Mouse (Mus musculus): ENCODE data around the gene Olfr111. TPM values are rescaled to one million over a fixed set of nuclear protein-coding genes. Genes with fewer than 3 reads are reported as not detected.
"Not testable (repeated sequence)": the region's sequence is repeated elsewhere in the genome, so short reads cannot be mapped to it uniquely, and the experiment has no call there.

Olfr111 gene
- not detected in 2 replicates for total RNA-seq (2017)

DNA sequence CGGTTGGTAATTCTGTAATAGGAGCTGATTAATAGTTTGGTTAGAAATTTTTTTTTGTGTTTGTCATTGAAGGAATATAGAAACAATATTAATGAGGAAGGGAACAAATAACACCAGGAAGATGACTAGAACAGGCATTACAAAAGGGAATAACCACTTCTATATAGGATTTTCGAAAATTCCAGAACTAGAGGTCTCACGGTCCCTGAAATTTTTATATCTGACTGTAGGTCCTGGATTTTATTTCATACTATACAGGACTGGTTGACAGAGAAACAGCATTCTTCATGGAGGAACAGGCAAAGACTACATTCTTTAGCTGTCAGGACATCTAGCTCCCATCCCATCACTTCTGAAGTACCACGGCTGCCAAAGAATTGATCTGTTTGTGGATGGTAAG lies at the start of gene Olfr111:
TSS of gene Olfr111 (plus strand) at position 301 of the 400 bp plus-strand sequence.
- ATAC-seq (ENCODE audit: extremely low read depth, insufficient number of reproducible peaks, low FRiP score, poor library complexity, severe bottlenecking) = no peak

DNA sequence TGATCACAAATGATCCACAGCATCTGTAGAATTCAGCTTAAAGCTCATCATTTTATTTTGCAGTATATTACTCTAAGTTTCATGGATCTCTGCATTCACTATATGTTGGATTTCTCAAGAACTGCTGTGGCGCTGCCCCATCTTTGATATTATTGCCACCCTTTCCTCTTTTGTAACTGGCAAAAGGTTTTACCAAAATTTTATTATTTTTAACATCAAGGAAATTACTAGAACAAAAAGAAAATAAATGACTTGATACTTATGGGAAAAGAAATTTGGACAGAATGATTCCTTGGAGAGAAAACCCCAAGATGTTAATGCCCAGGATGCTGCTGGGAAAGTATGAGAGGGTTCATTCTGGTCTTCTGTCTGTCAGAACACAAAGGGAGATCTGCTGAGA lies 49.2 kb upstream of the Olfr111 start, which contains the start of gene Olfr109:
TSS of gene Olfr109 (plus strand) at position 301 of the 400 bp plus-strand sequence.
- no peak for ATAC-seq (ENCODE audit: extremely low read depth, insufficient number of reproducible peaks, low FRiP score, poor library complexity, severe bottlenecking)

DNA sequence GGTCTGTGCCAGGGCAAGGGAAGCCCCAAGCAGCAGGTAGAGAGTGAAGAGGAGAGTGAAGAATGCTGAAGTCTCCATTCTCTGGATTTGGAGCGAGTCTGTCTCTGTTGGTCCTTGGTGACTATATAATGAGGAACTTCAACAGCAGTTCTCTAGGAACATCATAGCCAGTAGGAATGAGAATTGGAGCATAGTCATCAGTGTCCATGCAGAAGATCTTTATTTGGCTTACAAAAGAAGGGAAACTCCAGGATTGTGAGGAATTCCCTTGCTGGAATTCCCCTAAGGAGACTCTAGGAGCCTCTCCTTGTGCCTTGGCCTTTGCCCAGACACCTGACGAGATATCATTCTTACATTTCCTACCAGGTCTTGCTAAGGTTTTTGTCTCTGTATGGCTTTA lies 24.4 kb upstream of the Olfr111 start, which contains the start of gene H2-M2:
TSS of gene H2-M2 (minus strand) at position 101 of the 400 bp plus-strand sequence.
- no peak for ATAC-seq (ENCODE audit: extremely low read depth, insufficient number of reproducible peaks, low FRiP score, poor library complexity, severe bottlenecking)

DNA sequence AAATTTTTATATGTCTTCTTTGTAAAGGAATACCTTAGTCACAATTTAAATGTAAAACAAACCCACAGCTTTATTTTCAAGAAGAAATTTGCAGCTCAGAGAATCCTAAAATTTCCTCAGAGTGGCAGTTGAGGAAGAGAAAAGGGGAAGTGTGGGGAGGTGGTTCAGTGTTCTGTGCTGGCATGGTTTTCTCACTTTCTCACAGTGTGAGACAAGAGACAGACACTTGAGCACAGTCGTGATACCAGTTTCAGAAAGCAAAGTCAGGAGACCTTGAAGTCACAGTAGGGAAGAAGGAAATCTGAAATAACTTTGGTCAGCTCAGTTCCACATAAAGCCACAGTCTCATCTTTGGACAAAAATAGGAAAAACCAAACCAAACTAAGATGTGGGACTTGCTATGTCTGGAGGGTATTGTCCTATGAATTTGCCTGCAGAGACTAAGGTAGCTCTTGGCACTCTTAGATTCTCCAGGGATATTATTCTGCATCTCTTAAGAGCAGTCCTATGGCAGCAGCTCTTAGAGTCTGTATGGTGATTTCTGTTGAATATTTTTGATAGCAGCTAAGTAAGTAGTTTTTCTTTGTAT lies 15.8 kb upstream of the Olfr111 start, which contains the start of gene Olfr110:
TSS of gene Olfr110 (plus strand) at position 539 of the 589 bp plus-strand sequence.
- no peak for ATAC-seq (ENCODE audit: extremely low read depth, insufficient number of reproducible peaks, low FRiP score, poor library complexity, severe bottlenecking)

DNA sequence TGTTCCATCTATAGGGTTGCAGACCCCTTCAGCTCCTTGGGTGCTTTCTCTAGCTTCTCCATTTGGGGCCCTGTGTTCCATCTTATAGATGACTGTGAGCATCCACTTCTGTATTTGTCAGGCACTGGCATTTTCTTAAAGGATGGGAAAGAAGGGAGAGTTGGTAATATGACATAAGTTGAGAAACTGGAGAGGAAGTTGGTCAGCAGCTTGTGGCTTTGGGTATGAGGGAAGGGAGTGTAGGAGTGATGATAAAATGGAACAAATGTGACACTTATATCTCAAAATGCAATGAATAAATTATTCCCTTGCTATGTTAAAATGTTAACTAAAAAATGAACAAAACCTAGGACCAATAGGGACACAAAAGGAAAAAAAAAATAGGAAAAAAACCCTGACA lies 16.8 kb downstream of the Olfr111 start:
- ATAC-seq (ENCODE audit: extremely low read depth, insufficient number of reproducible peaks, low FRiP score, poor library complexity, severe bottlenecking) = not testable (repeated sequence)

DNA sequence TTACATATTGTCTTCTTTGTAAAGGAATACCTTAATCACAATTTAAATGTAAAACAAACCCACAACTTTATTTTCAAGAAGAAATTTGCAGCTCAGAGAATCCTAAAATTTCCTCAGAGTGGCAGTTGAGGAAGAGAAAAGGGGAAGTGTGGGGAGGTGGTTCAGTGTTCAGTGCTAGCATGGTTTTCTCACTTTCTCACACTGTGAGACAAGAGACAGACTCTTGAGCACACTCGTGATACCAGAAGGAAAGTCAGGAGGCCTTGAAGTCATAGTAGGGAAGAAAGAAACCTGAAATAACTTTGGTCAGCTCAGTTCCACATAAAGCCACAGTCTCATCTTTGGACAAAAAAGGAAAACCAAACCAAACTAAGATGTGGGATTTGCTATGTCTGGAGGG lies 17.6 kb downstream of the Olfr111 start:
- ATAC-seq (ENCODE audit: extremely low read depth, insufficient number of reproducible peaks, low FRiP score, poor library complexity, severe bottlenecking) = not testable (repeated sequence)

DNA sequence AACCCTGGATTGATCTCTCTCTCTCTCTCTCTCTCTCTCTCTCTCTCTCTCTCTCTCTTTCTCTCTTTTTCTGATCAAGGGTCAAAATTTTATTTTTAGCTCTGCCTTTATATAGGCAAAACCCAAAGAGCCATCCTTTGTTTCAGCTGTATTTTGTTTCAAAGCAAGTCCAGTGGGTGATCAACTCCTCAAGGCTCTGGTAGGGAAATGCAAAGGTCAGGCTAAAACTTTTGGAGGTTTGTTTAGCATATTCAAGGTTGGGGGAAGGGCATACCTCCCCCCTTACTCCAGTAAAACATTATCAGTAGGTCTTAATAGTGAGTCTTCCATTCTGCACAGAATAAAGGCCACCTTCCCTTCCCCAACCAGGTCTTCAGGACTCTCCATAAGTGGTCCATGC lies 27.3 kb downstream of the Olfr111 start:
- no peak for ATAC-seq (ENCODE audit: extremely low read depth, insufficient number of reproducible peaks, low FRiP score, poor library complexity, severe bottlenecking)

DNA sequence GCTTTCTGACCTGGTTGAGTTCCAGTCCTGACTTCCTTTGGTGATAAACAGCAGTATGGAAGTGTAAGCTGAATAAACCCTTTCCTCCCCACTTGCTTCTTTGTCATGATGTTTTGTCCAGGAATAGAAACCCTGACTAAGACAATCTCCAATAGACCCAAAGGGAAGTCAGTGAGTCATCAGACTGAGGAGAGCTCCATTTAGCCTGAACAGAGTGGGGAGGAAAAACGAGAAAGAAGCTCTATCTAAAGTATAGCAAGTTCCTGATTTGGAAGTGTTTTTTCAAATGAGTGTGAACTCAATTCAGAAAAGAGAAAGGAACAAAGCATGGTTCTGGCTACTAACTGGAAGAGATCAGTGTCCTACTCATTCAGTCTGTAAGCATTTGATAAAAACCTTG lies 30.6 kb downstream of the Olfr111 start:
- ATAC-seq (ENCODE audit: extremely low read depth, insufficient number of reproducible peaks, low FRiP score, poor library complexity, severe bottlenecking) = not testable (repeated sequence)

DNA sequence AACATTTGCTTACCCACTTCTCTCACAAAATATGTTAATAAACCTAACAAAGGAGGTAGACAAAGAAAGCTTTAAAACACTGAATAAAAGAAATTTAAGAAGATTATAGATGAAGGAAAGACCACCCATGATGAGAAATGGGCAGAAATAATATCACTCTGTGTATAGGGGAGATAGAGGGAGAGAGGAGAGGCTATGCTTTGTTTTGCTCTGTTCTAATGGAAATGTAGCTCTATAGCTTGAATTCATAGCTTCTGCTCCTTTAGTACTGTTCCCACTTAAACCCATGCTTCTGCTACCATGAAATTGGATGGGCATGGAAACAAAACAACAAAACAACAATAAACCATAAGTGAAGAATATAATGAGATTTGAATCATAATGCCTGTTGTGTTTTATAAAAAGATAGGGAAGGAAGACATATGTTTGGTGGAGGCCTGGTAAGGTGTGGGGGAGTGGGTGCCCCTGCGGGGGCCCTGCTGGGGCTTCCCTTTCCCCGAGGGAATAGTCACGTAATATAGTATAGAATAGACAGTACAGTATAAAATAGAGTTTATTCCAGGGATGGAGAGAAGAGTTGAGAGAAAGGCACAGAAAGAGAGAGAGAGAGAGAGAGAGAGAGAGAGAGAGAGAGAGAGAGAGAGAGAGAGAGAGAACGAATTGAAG lies 33.8 kb downstream of the Olfr111 start:
- no peak for ATAC-seq (ENCODE audit: extremely low read depth, insufficient number of reproducible peaks, low FRiP score, poor library complexity, severe bottlenecking)

DNA sequence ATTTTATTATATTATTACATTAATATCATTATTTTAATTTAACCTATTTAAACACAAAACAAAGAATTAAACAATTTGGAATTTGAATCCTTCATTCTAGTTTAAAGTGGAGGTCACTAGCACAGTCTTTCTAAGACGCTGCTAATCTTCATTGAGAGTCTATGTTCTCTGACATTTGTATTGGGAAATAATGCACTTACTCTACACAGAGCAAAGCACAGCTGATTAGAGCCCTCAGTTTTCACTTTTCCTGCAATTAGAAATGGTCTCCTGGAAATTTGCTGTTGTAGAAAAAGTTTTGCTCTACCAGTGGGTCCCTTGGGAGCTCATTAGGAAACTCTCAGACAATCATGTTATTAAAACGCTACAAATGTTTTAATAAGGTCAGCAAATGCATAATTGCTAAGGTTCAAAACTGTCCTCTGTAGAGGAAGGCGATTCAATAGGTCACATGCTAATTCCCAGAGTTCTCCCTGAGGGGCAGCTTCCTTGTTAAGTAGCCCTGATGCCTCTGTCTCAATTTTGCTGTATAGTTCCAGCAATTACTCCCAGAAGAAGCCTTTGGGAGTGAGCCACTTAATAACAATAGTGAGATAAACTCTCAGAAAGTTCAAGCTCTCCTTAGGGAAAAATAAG lies 36.1 kb downstream of the Olfr111 start:
- no peak for ATAC-seq (ENCODE audit: extremely low read depth, insufficient number of reproducible peaks, low FRiP score, poor library complexity, severe bottlenecking)

DNA sequence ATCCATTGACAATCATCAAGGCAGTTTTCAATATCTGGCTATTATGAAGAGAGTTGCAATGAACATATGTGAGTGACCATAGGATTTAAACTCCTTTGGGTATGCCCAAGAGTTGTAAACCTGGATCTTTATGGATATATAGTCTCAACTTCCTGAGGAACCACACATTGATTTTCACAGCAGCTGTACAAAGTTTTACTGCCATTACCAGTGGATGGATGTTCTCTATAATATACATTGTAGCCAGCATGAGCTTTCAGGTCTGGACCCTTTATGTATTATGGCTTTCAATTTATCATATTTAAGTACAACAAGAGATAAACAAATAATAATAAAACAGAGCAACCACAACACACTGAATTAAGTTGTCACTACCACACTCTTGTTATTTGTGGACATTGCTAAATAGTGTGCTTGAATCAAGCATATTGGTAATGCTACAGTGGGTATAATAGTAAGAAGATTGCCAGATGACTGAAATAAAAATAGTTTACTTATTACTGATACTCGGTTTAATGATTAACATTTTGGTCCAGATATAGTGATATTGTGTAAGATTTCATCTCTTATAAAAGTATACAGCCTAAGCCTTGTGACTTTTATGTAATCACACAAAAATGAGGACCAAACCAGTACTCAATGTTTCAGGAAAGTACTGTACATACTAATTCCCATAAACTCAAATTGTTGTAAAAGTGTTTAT lies 51.2 kb downstream of the Olfr111 start:
- ATAC-seq (ENCODE audit: extremely low read depth, insufficient number of reproducible peaks, low FRiP score, poor library complexity, severe bottlenecking) = no peak

DNA sequence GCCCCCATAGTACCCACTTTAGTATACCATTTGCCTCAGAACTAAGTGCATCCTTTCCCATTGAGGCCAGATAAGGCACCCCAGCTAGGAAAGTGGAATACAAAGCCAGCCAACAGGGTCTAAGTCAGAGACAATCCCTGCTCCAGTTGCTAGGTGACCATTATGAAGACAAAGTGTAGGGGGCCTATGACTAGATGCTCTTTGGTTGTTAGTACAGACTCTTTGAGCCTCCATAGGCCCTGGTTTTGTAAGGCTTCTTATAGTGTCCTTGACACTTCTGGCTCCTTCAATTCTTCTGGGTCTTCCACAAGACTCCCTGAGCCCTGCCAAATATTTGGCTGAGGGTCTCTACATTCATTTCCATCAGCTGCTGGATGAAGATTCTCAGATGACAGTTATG lies 61.5 kb downstream of the Olfr111 start, which contains the start of gene Olfr112:
TSS of gene Olfr112 (minus strand) at position 101 of the 400 bp plus-strand sequence.
- ATAC-seq (ENCODE audit: extremely low read depth, insufficient number of reproducible peaks, low FRiP score, poor library complexity, severe bottlenecking) = no peak

DNA sequence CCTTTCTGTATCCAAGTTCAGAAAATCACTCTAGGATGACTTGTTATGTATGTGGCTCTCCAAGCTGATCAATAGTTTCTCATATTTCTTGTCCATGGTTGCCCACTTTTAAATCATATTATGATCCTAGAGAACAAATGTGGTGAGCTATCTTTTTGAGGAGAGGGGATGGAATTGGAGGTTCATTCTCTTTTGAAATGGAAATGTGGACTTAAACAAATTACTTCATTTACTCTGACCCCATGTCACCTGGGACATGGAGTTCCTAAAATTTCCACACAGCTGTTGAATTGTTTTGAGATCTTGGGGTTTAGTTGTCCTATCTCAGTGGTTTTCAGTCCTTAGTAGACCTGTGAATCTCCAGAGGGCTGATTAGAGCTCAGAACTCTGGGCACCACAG lies 69.7 kb downstream of the Olfr111 start, which contains the start of gene Olfr113:
TSS of gene Olfr113 (minus strand) at position 101 of the 400 bp plus-strand sequence.
- ATAC-seq (ENCODE audit: extremely low read depth, insufficient number of reproducible peaks, low FRiP score, poor library complexity, severe bottlenecking) = no peak

Other genes starting within 250 kb of the Olfr111 start
- 0.61 and 0.81 TPM in 2 replicates for gene Olfr98, start 244.3 kb upstream of the Olfr111 start, total RNA-seq (2017)
- gene H2-M3, start 237.8 kb upstream of the Olfr111 start, total RNA-seq (2017) = 78.4 and 81.0 TPM in 2 replicates
- gene Olfr99, start 224.6 kb upstream of the Olfr111 start, total RNA-seq (2017) = 0.61 and 1.9 TPM in 2 replicates
- not detected in 2 replicates for gene Olfr101, start 203.7 kb upstream of the Olfr111 start, total RNA-seq (2017)
- gene Olfr102, start 191.0 kb upstream of the Olfr111 start, total RNA-seq (2017) = not detected in 2 replicates
- gene Olfr103, start 168.3 kb upstream of the Olfr111 start, total RNA-seq (2017) = not detected in 2 replicates
- not detected in 2 replicates for gene Olfr104-ps, start 148.4 kb upstream of the Olfr111 start, total RNA-seq (2017)
- gene Olfr105-ps, start 129.0 kb upstream of the Olfr111 start, total RNA-seq (2017) = not detected in 2 replicates
- not detected in 2 replicates for gene Olfr106-ps, start 117.6 kb upstream of the Olfr111 start, total RNA-seq (2017)
- gene Olfr107, start 108.8 kb upstream of the Olfr111 start, total RNA-seq (2017) = not detected in 2 replicates
- gene Olfr108, start 62.5 kb upstream of the Olfr111 start, total RNA-seq (2017) = not detected in 2 replicates
- 0.23 TPM in 1 of 2 replicates, not detected in the other for gene Olfr109, start 49.1 kb upstream of the Olfr111 start, total RNA-seq (2017)
- gene H2-M2, start 24.5 kb upstream of the Olfr111 start, total RNA-seq (2017) = not detected in 2 replicates
- gene Olfr110, start 15.6 kb upstream of the Olfr111 start, total RNA-seq (2017) = not detected in 2 replicates
- not detected in 2 replicates for gene Olfr112, start 61.4 kb downstream of the Olfr111 start, total RNA-seq (2017)
- not detected in 2 replicates for gene Olfr113, start 69.6 kb downstream of the Olfr111 start, total RNA-seq (2017)
- not detected in 2 replicates for gene Olfr114, start 84.7 kb downstream of the Olfr111 start, total RNA-seq (2017)
- gene Olfr115, start 119.1 kb downstream of the Olfr111 start, total RNA-seq (2017) = not detected in 2 replicates
- gene Olfr116, start 119.2 kb downstream of the Olfr111 start, total RNA-seq (2017) = not detected in 2 replicates
- gene Olfr117, start 155.8 kb downstream of the Olfr111 start, total RNA-seq (2017) = not detected in 2 replicates
- not detected in 2 replicates for gene Olfr118, start 159.0 kb downstream of the Olfr111 start, total RNA-seq (2017)
- gene Olfr119, start 188.5 kb downstream of the Olfr111 start, total RNA-seq (2017) = not detected in 2 replicates
- gene Olfr120, start 213.8 kb downstream of the Olfr111 start, total RNA-seq (2017) = not detected in 2 replicates
- 0.35 TPM in 1 of 2 replicates, not detected in the other for gene Olfr121, start 240.8 kb downstream of the Olfr111 start, total RNA-seq (2017)

Measured in neutrophil, adult 5-6 weeks (primary cell).